Mouse (Mus musculus) CH12.LX (cell line): ENCODE measurements at regions not wholly inside any gene's neighbourhood (a gene's known extent, or its start where the extent isn't known, plus 50 kb on each side); places are given as distances from the start of the nearest gene placed in this dataset.

Experiments
- DNase-seq: peaks from one replicate; pipeline ENCODE4 v3.0.0-alpha.2; 2013; ENCODE audit errors: extremely low read depth
- H3K27ac ChIP-seq: 2 replicates; pipeline ENCODE4 v1.5.1; 2012; ENCODE audit warnings: low read depth, mild to moderate bottlenecking, control low read depth, moderate library complexity; ENCODE audit not compliant: insufficient read depth
- H3K27me3 ChIP-seq: replicated peaks from 2 replicates; pipeline ENCODE3; 2012; ENCODE audit warnings: inconsistent platforms
- H3K36me3 ChIP-seq, 2 experiments: replicated peaks in 1 of 2; 2 replicates each; pipeline versions ENCODE3 to v1.6.1; 2012; ENCODE audit warnings: inconsistent platforms in 1 of 2, low read length in 1 of 2, mild to moderate bottlenecking in 1 of 2, mixed read lengths in 1 of 2, moderate library complexity in 1 of 2; ENCODE audit not compliant: control insufficient read depth in 1 of 2, insufficient read depth in 1 of 2
- H3K4me1 ChIP-seq, 2 experiments: 2 replicates each; pipeline ENCODE4 v1.6.1; 2012; ENCODE audit warnings: inconsistent platforms in 1 of 2, moderate library complexity in 1 of 2; ENCODE audit not compliant: insufficient read depth in 2 of 2, control insufficient read depth in 1 of 2
- H3K4me2 ChIP-seq: 2 replicates; pipeline ENCODE4 v1.6.1; 2012; ENCODE audit warnings: low read depth, mild to moderate bottlenecking, control low read depth; ENCODE audit not compliant: poor library complexity, insufficient read depth, severe bottlenecking
- H3K4me3 ChIP-seq, 3 experiments: fragments of 150-350 bp in 1 of 3; sonication (generic) in 1 of 3; replicated peaks in 1 of 3; 2 replicates each; pipeline versions ENCODE3 to v1.5.1; 2011 to 2012; ENCODE audit warnings: low read depth in 2 of 3, low read length in 2 of 3, mild to moderate bottlenecking in 2 of 3, moderate library complexity in 2 of 3, control low read depth in 1 of 3, improper control_type of control experiment in 1 of 3, inconsistent platforms in 1 of 3, mixed read lengths in 1 of 3; ENCODE audit not compliant: poor library complexity in 1 of 3
- H3K79me2 ChIP-seq: replicated peaks from 2 replicates; pipeline ENCODE4 v1.6.1; 2012; ENCODE audit warnings: mild to moderate bottlenecking, moderate library complexity; ENCODE audit not compliant: control insufficient read depth, poor library complexity, insufficient read depth, severe bottlenecking; ENCODE audit errors: extremely low read depth
- H3K9ac ChIP-seq: 2 replicates; pipeline ENCODE4 v1.6.1; 2012; ENCODE audit warnings: low read depth, mild to moderate bottlenecking, control low read depth, moderate library complexity; ENCODE audit not compliant: insufficient read depth
- H3K9me3 ChIP-seq: replicated peaks from 2 replicates; pipeline ENCODE3; 2012; ENCODE audit warnings: low read length, inconsistent platforms, mixed read lengths
- CHD2 ChIP-seq: IDR thresholded peaks from 2 replicates; pipeline ENCODE4 v1.6.1; 2011; ENCODE audit warnings: low read length, improper control_type of control experiment
- CTCF ChIP-seq, 2 experiments: IDR thresholded peaks in 1 of 2; conservative IDR thresholded peaks in 1 of 2; 2 replicates each; pipeline ENCODE4 v1.5.1; 2011 to 2012; ENCODE audit warnings: low read depth in 2 of 2, low read length in 2 of 2, improper control_type of control experiment in 1 of 2, inconsistent platforms in 1 of 2, mild to moderate bottlenecking in 1 of 2, moderate library complexity in 1 of 2
- E2F4 ChIP-seq: IDR thresholded peaks from 2 replicates; pipeline ENCODE4 v1.6.1; 2011; ENCODE audit warnings: low read depth, low read length, improper control_type of control experiment; ENCODE audit not compliant: insufficient replicate concordance
- ELF1 ChIP-seq: IDR thresholded peaks from 2 replicates; pipeline ENCODE4 v1.6.1; 2014; ENCODE audit warnings: low read depth, mild to moderate bottlenecking, inconsistent platforms, low read length, improper control_type of control experiment
- GABPA ChIP-seq: IDR thresholded peaks from 2 replicates; pipeline ENCODE4 v1.6.1; 2012; ENCODE audit warnings: low read depth, low read length, improper control_type of control experiment, inconsistent platforms; ENCODE audit not compliant: insufficient replicate concordance
- JUN ChIP-seq: IDR thresholded peaks from 2 replicates; pipeline ENCODE4 v1.6.1; 2011; ENCODE audit warnings: low read depth, mild to moderate bottlenecking, low read length, improper control_type of control experiment, moderate library complexity; ENCODE audit not compliant: insufficient read depth
- JUND ChIP-seq: conservative IDR thresholded peaks from 2 replicates; pipeline ENCODE4 v1.6.1; 2011; ENCODE audit warnings: low read depth, low read length, improper control_type of control experiment
- KAT2A ChIP-seq: IDR thresholded peaks from 2 replicates; pipeline ENCODE4 v1.6.1; 2012; ENCODE audit warnings: low read length, improper control_type of control experiment, inconsistent platforms; ENCODE audit not compliant: insufficient replicate concordance
- MAFK ChIP-seq: IDR thresholded peaks from 2 replicates; pipeline ENCODE4 v1.6.1; 2011; ENCODE audit warnings: low read length, improper control_type of control experiment; ENCODE audit not compliant: insufficient replicate concordance
- MAZ ChIP-seq: IDR thresholded peaks from 2 replicates; pipeline ENCODE4 v1.6.1; 2012; ENCODE audit warnings: low read depth, mild to moderate bottlenecking, inconsistent platforms, low read length, improper control_type of control experiment, moderate library complexity
- MXI1 ChIP-seq: IDR thresholded peaks from 2 replicates; pipeline ENCODE4 v1.6.1; 2011; ENCODE audit warnings: mild to moderate bottlenecking, low read depth, low read length, improper control_type of control experiment
- MYC ChIP-seq: IDR thresholded peaks from 2 replicates; pipeline ENCODE4 v1.6.1; 2011; ENCODE audit warnings: low read depth, mild to moderate bottlenecking, improper control_type of control experiment, low read length
- POLR2AphosphoS2 ChIP-seq: IDR thresholded peaks from 2 replicates; pipeline ENCODE4 v1.6.1; 2011; ENCODE audit warnings: low read depth, low read length, improper control_type of control experiment
- RCOR1 ChIP-seq: conservative IDR thresholded peaks from 2 replicates; pipeline ENCODE4 v1.6.1; 2012; ENCODE audit warnings: low read depth, mild to moderate bottlenecking, inconsistent platforms, low read length, improper control_type of control experiment
- TBP ChIP-seq: conservative IDR thresholded peaks from 2 replicates; pipeline ENCODE4 v1.6.1; 2011; ENCODE audit warnings: low read depth, low read length, improper control_type of control experiment
- UBTF ChIP-seq: IDR thresholded peaks from 2 replicates; pipeline ENCODE4 v1.6.1; 2012; ENCODE audit warnings: low read depth, mild to moderate bottlenecking, inconsistent platforms, low read length, improper control_type of control experiment, moderate library complexity
- USF2 ChIP-seq: conservative IDR thresholded peaks from 2 replicates; pipeline ENCODE4 v1.6.1; 2011; ENCODE audit warnings: low read depth, low read length, improper control_type of control experiment
- ZC3H11A ChIP-seq: IDR thresholded peaks from 2 replicates; pipeline ENCODE4 v1.6.1; 2012; ENCODE audit warnings: low read depth, mild to moderate bottlenecking, inconsistent platforms, low read length, improper control_type of control experiment
- ZMIZ1 ChIP-seq: IDR thresholded peaks from 2 replicates; pipeline ENCODE4 v1.6.1; 2012; ENCODE audit warnings: low read depth, mild to moderate bottlenecking, inconsistent platforms, low read length, improper control_type of control experiment
- ZNF384 ChIP-seq: IDR thresholded peaks from 2 replicates; pipeline ENCODE4 v1.6.1; 2012; ENCODE audit warnings: low read depth, low read length, improper control_type of control experiment, inconsistent platforms
- dilution Hi-C: fragments of 300-500 bp; cut with MboI; formaldehyde crosslinking; loops from 2 replicates; pipeline ENCODE4 v1.14.3; 2020; ENCODE audit warnings: low sequenced_read_pairs; ENCODE audit not compliant: extremely low pct_unique_long_range_greater_than_20kb, extremely low pct_ligation_motif_present
- in situ Hi-C: fragments of 300-500 bp; cut with MboI; formaldehyde crosslinking; loops from 3 replicates; pipeline ENCODE4 v1.14.3; 2019; ENCODE audit warnings: low sequenced_read_pairs, low pct_ligation_motif_present, low pct_unique_long_range_greater_than_20kb, mixed read lengths

- Histone ChIP-seq H3K36me3 (no peaks in the 10 kb centered on the region), H3K27me3 (no peaks in the 10 kb centered on the region), H3K4me1 (no peaks in the 10 kb centered on the region), H3K79me2 (no peaks in the 10 kb centered on the region), H3K9me3 (no peaks in the 10 kb centered on the region), H3K4me3 (no peak overlapping the region), H3K4me2 (no peak overlapping the region), H3K27ac (no peak overlapping the region), H3K9ac (no peak overlapping the region)
- dilution Hi-C loops (no loop called here), in situ Hi-C loops (no loop called here)
- DNase-seq, result no peak
- no peak for TF ChIP-seq POLR2AphosphoS2
- TF ChIP-seq, all 38 proteins: peak for 0
These were observed 266.2 kb upstream of the 1700008P02Rik start for GRCm38 (mm10) chr3:6886200-6887052.

GRCm38 (mm10) chr3:6883401-6883800 is 263.2 kb upstream of the 1700008P02Rik start:
- Histone ChIP-seq H3K4me2 (no peak overlapping the region), H3K27me3 (no peaks in the 10 kb centered on the region), H3K79me2 (no peaks in the 10 kb centered on the region), H3K27ac (no peak overlapping the region), H3K9me3 (no peaks in the 10 kb centered on the region), H3K4me1 (no peaks in the 10 kb centered on the region), H3K9ac (no peak overlapping the region), H3K36me3 (no peaks in the 10 kb centered on the region), H3K4me3 (no peak overlapping the region)
- dilution Hi-C loops, result no loop called here
- TF ChIP-seq ZMIZ1 (no peak), MAZ (no peak), RCOR1 (no peak), CTCF (conservative IDR thresholded peaks at IDR 0.05 in 1 of 2, IDR thresholded peaks at IDR 0.05 in 1 of 2; ENCODE audit: low read depth in 2 of 2, low read length in 2 of 2) (no peak), ZC3H11A (no peak), JUN (no peak), ELF1 (no peak), CHD2 (no peak), UBTF (no peak), E2F4 (no peak), KAT2A (no peak), USF2 (no peak), MXI1 (no peak), MAFK (no peak), MYC (no peak), POLR2AphosphoS2 (no peak), JUND (no peak), GABPA (no peak), TBP (no peak), ZNF384 (no peak)
- DNase-seq, result no peak
- in situ Hi-C loops, result no loop called here
